Mouse (Mus musculus) ES-Bruce4 (cell line): ENCODE data around the gene Rgl3.

ENCODE experiments used
- CTCF ChIP-seq: IDR thresholded peaks from one replicate; pipeline ENCODE4 v1.8.1; 2011; ENCODE audit warnings: low read depth, low read length
- EP300 ChIP-seq: IDR thresholded peaks from 2 replicates; pipeline ENCODE4 v1.6.1; 2011; ENCODE audit warnings: low read depth, low read length; ENCODE audit not compliant: insufficient read depth
- POLR2A ChIP-seq: IDR thresholded peaks from one replicate; pipeline ENCODE4 v1.8.1; 2011; ENCODE audit warnings: low read length; ENCODE audit not compliant: insufficient read depth

- TF ChIP-seq POLR2A (no peak), CTCF (no peak), EP300 (no peak)
These were observed 41.6 kb downstream of the Rgl3 start for GRCm38 (mm10) chr9:21947540-21948130.
